Mouse (Mus musculus) limb, embryonic 11.5 days (tissue): ENCODE data around the gene Serpinb13. TPM values are rescaled to one million over a fixed set of nuclear protein-coding genes. Genes with fewer than 3 reads are reported as not detected.

ENCODE experiments used
- ATAC-seq: fragments of 200-750 bp; cut with Nextera tagmentation; 2 replicates; pipeline ENCODE4 v1.8.0; 2017; ENCODE audit warnings: low read depth; ENCODE audit not compliant: insufficient number of reproducible peaks, low FRiP score, low TSS enrichment
- DNase-seq: peaks from one replicate; pipeline ENCODE4 v3.0.0-alpha.2; 2015; ENCODE audit warnings: low spot score
- H3K27ac ChIP-seq: fragments of 300-500 bp; sonication (generic); replicated peaks from 2 replicates; pipeline ENCODE4 v1.5.1; 2014; ENCODE audit warnings: low read depth, mild to moderate bottlenecking, low read length
- H3K27me3 ChIP-seq: fragments of 300-500 bp; sonication (generic); 2 replicates; pipeline ENCODE4 v1.6.1; 2014; ENCODE audit warnings: mild to moderate bottlenecking, low read length, mixed read lengths; ENCODE audit not compliant: control insufficient read depth, insufficient read depth
- H3K36me3 ChIP-seq: fragments of 300-500 bp; sonication (generic); 2 replicates; pipeline ENCODE4 v1.6.1; 2014; ENCODE audit warnings: mild to moderate bottlenecking, low read length, moderate library complexity, mixed read lengths; ENCODE audit not compliant: control insufficient read depth, insufficient read depth
- H3K4me1 ChIP-seq: fragments of 300-500 bp; sonication (generic); 2 replicates; pipeline ENCODE4 v1.6.1; 2014; ENCODE audit warnings: low read length, mixed read lengths; ENCODE audit not compliant: control insufficient read depth, insufficient read depth
- H3K4me2 ChIP-seq: fragments of 300-500 bp; sonication (generic); 2 replicates; pipeline ENCODE4 v1.6.1; 2014; ENCODE audit warnings: low read depth, mild to moderate bottlenecking, moderate library complexity; ENCODE audit not compliant: severe bottlenecking
- H3K4me3 ChIP-seq: fragments of 300-500 bp; sonication (generic); 2 replicates; pipeline ENCODE4 v1.5.1; 2014; ENCODE audit warnings: low read depth, low read length
- H3K9ac ChIP-seq: fragments of 300-500 bp; sonication (generic); 2 replicates; pipeline ENCODE4 v1.6.1; 2014; ENCODE audit warnings: mild to moderate bottlenecking, low read length
- H3K9me3 ChIP-seq: fragments of 300-500 bp; sonication (generic); 2 replicates; pipeline ENCODE4 v1.6.1; 2016; ENCODE audit warnings: low read length; ENCODE audit not compliant: control insufficient read depth
- WGBS: fragments of 180-500 bp; shearing (Covaris S2); extraction: QIAGEN DNeasy Blood & Tissue Kit; methylation state at CpG from one replicate; pipeline ENCODE4 v1.1.7; 2014; 5-methylcytosine and 5-hydroxymethylcytosine counted together
- polyA plus RNA-seq: library from polyadenylated mRNA; unstranded; fragments of >200 nt; fragmentation: Nextera tagmentation; extraction: Ambion mirVana; gene quantifications from 2 replicates; pipeline ENCODE4 v1.2.1, GENCODE M21; 2014

Gene Serpinb13
- polyA plus RNA-seq: not detected in 2 replicates

- H3K9ac ChIP-seq: no peak within 1 kb of the TSS
- H3K4me1 ChIP-seq: no peaks in the 10 kb centered on the region
- H3K4me3 ChIP-seq: no peak within 1 kb of the TSS
- H3K36me3 ChIP-seq: no peaks in the 10 kb centered on the region
- H3K27ac ChIP-seq: no peak within 1 kb of the TSS
- H3K4me2 ChIP-seq: no peak within 1 kb of the TSS
- no peak for DNase-seq
- no peak for ATAC-seq
- no peaks in the 10 kb centered on the region for H3K27me3 ChIP-seq
- H3K9me3 ChIP-seq: no peaks in the 10 kb centered on the region
Observed at GRCm38 (mm10) chr1:106980684-106981083, at the start of gene Serpinb13. Serpinb13 (plus strand) TSS chr1:106980984.

GRCm38 (mm10) chr1:106931954-106932353 is 48.8 kb upstream of the Serpinb13 start:
- no peak overlapping the region for H3K4me3 ChIP-seq
- H3K27me3 ChIP-seq: no peaks in the 10 kb centered on the region
- no peak for ATAC-seq
- H3K36me3 ChIP-seq: no peaks in the 10 kb centered on the region
- H3K4me2 ChIP-seq: no peak overlapping the region
- no peak for DNase-seq
- WGBS: 87% methylated on average over 4 of the region's 4 CpGs
- no peak overlapping the region for H3K9ac ChIP-seq
- no peak overlapping the region for H3K27ac ChIP-seq
- no peaks in the 10 kb centered on the region for H3K4me1 ChIP-seq
- H3K9me3 ChIP-seq: no peaks in the 10 kb centered on the region

GRCm38 (mm10) chr1:106933658-106934057 is 47.1 kb upstream of the Serpinb13 start:
- ATAC-seq (no peak), DNase-seq (no peak)
- no peaks in the 10 kb centered on the region for H3K36me3 ChIP-seq

DNA sequence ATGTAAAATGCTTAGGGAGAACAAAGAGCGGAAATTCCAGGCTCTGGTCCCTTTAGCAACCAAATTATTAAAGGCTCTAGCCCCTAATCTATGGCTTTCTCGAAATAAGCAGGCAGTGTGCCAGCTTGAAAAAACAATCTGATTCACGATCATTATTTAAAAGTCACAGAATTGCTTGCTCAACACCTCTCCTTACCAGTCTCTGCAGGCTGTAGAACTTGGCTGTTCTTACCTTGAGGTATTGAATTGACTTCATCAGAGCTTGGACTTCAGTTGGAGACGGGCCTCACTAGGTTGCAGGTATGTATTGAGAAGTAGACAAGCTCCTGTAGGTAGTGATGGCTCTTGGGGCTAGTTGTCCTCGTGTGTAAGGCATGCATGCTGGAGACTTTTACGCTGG is 46.5 kb upstream of the Serpinb13 start, which contains the start of gene Serpinb12:
TSS of gene Serpinb12 (plus strand) at position 185 of the 400 bp plus-strand sequence.
- no peak for ATAC-seq
- H3K9ac ChIP-seq: no peak within 1 kb of the TSS
- no peaks in the 10 kb centered on the region for H3K27me3 ChIP-seq
- H3K36me3 ChIP-seq: no peaks in the 10 kb centered on the region
- H3K9me3 ChIP-seq: no peaks in the 10 kb centered on the region
- no peak within 1 kb of the TSS for H3K4me2 ChIP-seq
- no peaks in the 10 kb centered on the region for H3K4me1 ChIP-seq
- no peak within 1 kb of the TSS for H3K4me3 ChIP-seq
- no peak within 1 kb of the TSS for H3K27ac ChIP-seq
- DNase-seq: no peak
- WGBS: 84% methylated on average over 6 of the region's 6 CpGs

More at GRCm38 (mm10) chr1:106933658-106934057, 47.1 kb upstream of the Serpinb13 start:
- Histone ChIP-seq H3K4me2 (no peak overlapping the region), H3K4me3 (no peak overlapping the region), H3K9ac (no peak overlapping the region), H3K27me3 (no peaks in the 10 kb centered on the region), H3K4me1 (no peaks in the 10 kb centered on the region), H3K9me3 (no peaks in the 10 kb centered on the region), H3K27ac (no peak overlapping the region)

DNA sequence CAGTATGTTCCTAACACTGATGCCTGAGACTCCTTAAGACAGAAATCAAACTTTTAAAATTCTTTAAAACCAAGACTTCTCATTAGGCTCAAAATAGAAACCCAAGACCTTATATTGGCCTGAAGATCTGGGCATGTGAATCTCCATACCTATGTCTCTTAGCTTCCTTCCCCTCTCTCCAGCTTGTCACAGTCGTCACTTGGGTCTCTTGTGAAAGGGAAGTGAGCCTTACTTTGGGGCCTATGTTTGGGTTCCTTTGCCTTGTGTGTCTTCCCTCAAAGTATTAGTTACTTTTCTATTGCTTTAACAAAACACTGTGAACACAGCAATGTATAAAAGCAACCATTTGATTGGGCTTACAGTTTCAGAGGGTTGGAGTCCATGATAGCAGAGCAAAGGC is 33.6 kb upstream of the Serpinb13 start:
- Histone ChIP-seq H3K27ac (no peak overlapping the region), H3K27me3 (no peaks in the 10 kb centered on the region), H3K9ac (no peak overlapping the region), H3K36me3 (no peaks in the 10 kb centered on the region), H3K4me3 (no peak overlapping the region), H3K4me1 (no peaks in the 10 kb centered on the region), H3K9me3 (no peaks in the 10 kb centered on the region), H3K4me2 (no peak overlapping the region)
- DNase-seq (no peak), ATAC-seq (no peak)
- WGBS: 83% methylated on average over 1 of the region's 1 CpGs

GRCm38 (mm10) chr1:106959981-106960380 is 20.8 kb upstream of the Serpinb13 start:
- no peak overlapping the region for H3K4me2 ChIP-seq
- DNase-seq: no peak
- H3K4me3 ChIP-seq: no peak overlapping the region
- 66% methylated on average over 3 of the region's 3 CpGs for WGBS
- no peak overlapping the region for H3K9ac ChIP-seq
- H3K27ac ChIP-seq: no peak overlapping the region
- H3K36me3 ChIP-seq: no peaks in the 10 kb centered on the region
- ATAC-seq: no peak
- no peaks in the 10 kb centered on the region for H3K27me3 ChIP-seq
- H3K9me3 ChIP-seq: no peaks in the 10 kb centered on the region
- H3K4me1 ChIP-seq: no peaks in the 10 kb centered on the region

GRCm38 (mm10) chr1:106961023-106961422 is 19.8 kb upstream of the Serpinb13 start:
- no peak overlapping the region for H3K9ac ChIP-seq
- H3K27me3 ChIP-seq: no peaks in the 10 kb centered on the region
- ATAC-seq: no peak
- no peak overlapping the region for H3K4me3 ChIP-seq
- no peaks in the 10 kb centered on the region for H3K9me3 ChIP-seq
- H3K4me1 ChIP-seq: no peaks in the 10 kb centered on the region
- no peak overlapping the region for H3K4me2 ChIP-seq
- no peaks in the 10 kb centered on the region for H3K36me3 ChIP-seq
- no peak overlapping the region for H3K27ac ChIP-seq
- no peak for DNase-seq
- 51% methylated on average over 3 of the region's 3 CpGs for WGBS

- Histone ChIP-seq H3K9me3 (no peaks in the 10 kb centered on the region), H3K4me1 (no peaks in the 10 kb centered on the region), H3K27me3 (no peaks in the 10 kb centered on the region), H3K36me3 (no peaks in the 10 kb centered on the region), H3K27ac (no peak overlapping the region), H3K4me3 (no peak overlapping the region), H3K4me2 (no peak overlapping the region), H3K9ac (no peak overlapping the region)
- DNase-seq (no peak), ATAC-seq (no peak)
- WGBS: 97% methylated on average over 1 of the region's 1 CpGs
Observed at GRCm38 (mm10) chr1:106983092-106983491, 2.3 kb downstream of the Serpinb13 start.

DNA sequence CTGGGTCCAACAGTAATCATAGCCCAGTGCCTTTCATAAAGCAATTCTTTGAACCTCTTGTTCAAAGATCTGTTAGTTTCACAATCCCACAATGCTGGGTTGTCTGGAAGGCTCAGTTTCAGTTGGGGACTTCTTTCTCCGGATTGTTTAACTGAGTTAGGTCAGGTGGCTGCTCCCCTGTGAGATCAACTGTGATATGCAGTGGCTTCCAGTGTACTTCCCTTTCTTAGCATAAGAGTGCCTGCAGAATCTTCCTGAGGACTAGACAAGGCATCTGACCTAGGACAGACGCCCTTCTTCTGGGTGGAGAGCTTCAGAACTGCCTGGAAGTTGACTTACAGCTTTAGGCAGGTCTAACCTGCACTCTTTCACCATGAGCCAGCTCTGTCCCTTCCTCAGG is 3.1 kb downstream of the Serpinb13 start:
- ATAC-seq (no peak), DNase-seq (no peak)
- 77% methylated on average over 2 of the region's 2 CpGs for WGBS
- H3K27ac ChIP-seq: no peak overlapping the region
- no peak overlapping the region for H3K4me3 ChIP-seq
- H3K9me3 ChIP-seq: no peaks in the 10 kb centered on the region
- H3K36me3 ChIP-seq: no peaks in the 10 kb centered on the region
- H3K9ac ChIP-seq: no peak overlapping the region
- H3K4me1 ChIP-seq: no peaks in the 10 kb centered on the region
- H3K27me3 ChIP-seq: no peaks in the 10 kb centered on the region
- no peak overlapping the region for H3K4me2 ChIP-seq
